Mouse (Mus musculus) left cerebral cortex, adult 18-20 months (tissue): ENCODE data around the gene Fabp3. TPM values are rescaled to one million over a fixed set of nuclear protein-coding genes. Genes with fewer than 3 reads are reported as not detected.
A peak's percentile ranks its signal among the peaks of the same experiment; 100 is the strongest.

Experiments
- DNase-seq, 2 experiments: peaks; one replicate each; pipeline ENCODE4 v3.0.0; 2021 to 2022; ENCODE audit warnings: low spot score in 2 of 2, mixed read lengths in 1 of 2
- total RNA-seq, 2 experiments: library from RNA; stranded (reverse); gene quantifications; 2 replicates each; pipeline ENCODE4 v1.2.3; 2021

Gene Fabp3
- total RNA-seq, 2 experiments from 2014 or later = 135 to 150 TPM

GRCm38 (mm10) chr4:130292271-130292670 lies 16.1 kb upstream of the Fabp3 start:
- peak; percentile 60 to 82 for DNase-seq

- DNase-seq = no peak
Measured at GRCm38 (mm10) chr4:130294513-130294912, 13.9 kb upstream of the Fabp3 start.

GRCm38 (mm10) chr4:130295047-130295745 lies 13.2 kb upstream of the Fabp3 start:
- DNase-seq = no peak

- no peak for DNase-seq
Measured at GRCm38 (mm10) chr4:130296243-130296965, 12.0 kb upstream of the Fabp3 start.

GRCm38 (mm10) chr4:130297123-130297529 lies 11.3 kb upstream of the Fabp3 start:
- no peak for DNase-seq

- DNase-seq = no peak
Measured at GRCm38 (mm10) chr4:130298877-130299628, 9.3 kb upstream of the Fabp3 start.

GRCm38 (mm10) chr4:130299629-130300018 lies 8.8 kb upstream of the Fabp3 start:
- no peak for DNase-seq

- DNase-seq = no peak
Measured at GRCm38 (mm10) chr4:130302285-130302870, 6.0 kb upstream of the Fabp3 start.

GRCm38 (mm10) chr4:130304746-130305145 lies 3.6 kb upstream of the Fabp3 start:
- DNase-seq = no peak

- DNase-seq = no peak
Measured at GRCm38 (mm10) chr4:130306796-130307630, 1.4 kb upstream of the Fabp3 start.

- peak; percentile 36 to 47 for DNase-seq
Measured at GRCm38 (mm10) chr4:130307851-130308230, 554 bp upstream of the Fabp3 start.

GRCm38 (mm10) chr4:130309254-130309653 lies 859 bp downstream of the Fabp3 start:
- DNase-seq = no peak

GRCm38 (mm10) chr4:130312526-130312925 lies 4.1 kb downstream of the Fabp3 start:
- DNase-seq = no peak

- no peak for DNase-seq
Measured at GRCm38 (mm10) chr4:130313552-130313951, 5.2 kb downstream of the Fabp3 start.

- no peak for DNase-seq
Measured at GRCm38 (mm10) chr4:130315771-130316527, 7.6 kb downstream of the Fabp3 start.

GRCm38 (mm10) chr4:130316691-130317090 lies 8.3 kb downstream of the Fabp3 start:
- no peak for DNase-seq

GRCm38 (mm10) chr4:130318122-130318521 lies 9.7 kb downstream of the Fabp3 start:
- no peak for DNase-seq

- no peak for DNase-seq
Measured at GRCm38 (mm10) chr4:130319564-130319963, 11.2 kb downstream of the Fabp3 start.

- DNase-seq = no peak
Measured at GRCm38 (mm10) chr4:130321640-130322039, 13.2 kb downstream of the Fabp3 start.

GRCm38 (mm10) chr4:130322567-130322966 lies 14.2 kb downstream of the Fabp3 start:
- no peak for DNase-seq
